Mouse (Mus musculus): ENCODE results near the gene Aldh3b1.
"Not testable (repeated sequence)": the region's sequence is repeated elsewhere in the genome, so short reads cannot be mapped to it uniquely, and the experiment has no call there.

Gene Aldh3b1

DNA sequence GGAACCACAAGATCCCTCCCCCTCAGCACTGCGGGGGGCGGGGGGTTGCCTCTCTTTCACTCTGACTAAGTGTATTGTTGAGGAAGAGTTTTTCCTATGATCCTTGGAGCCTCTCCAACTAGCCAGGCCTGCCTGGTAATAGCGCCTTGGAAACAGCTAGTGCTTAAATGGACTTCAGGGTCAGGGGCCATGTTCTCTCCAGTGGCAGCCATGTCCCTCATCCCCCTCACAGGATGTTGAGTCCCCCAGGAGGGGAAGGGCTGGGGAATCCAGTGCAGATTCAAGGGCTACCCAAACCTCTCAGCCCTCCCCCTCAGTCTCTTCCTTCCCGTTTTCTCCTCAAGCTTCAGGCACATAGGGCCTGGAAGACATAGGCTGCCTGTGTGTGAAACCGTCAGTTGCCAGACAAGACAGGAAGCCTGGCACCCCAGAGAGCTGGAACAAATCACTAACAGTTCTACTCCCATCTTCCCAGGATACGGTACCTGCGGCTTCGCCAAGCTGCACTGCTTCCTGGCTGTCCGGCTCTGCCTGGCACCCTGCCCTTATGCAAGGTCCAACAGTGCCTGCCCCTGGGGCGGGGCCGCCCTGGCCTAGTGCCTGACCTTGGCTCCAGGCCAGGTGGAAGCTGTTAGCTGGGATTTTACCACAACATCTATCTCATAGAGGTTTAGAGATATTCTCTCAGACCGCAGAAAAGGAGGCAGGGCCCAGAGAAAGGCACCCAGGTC, at the start of gene Aldh3b1:
TSS of gene Aldh3b1 (minus strand) at position 598 of the 731 bp plus-strand sequence.
- no peak for DNase-seq (ENCODE audit: extremely low read depth, low read depth, low spot score)

DNA sequence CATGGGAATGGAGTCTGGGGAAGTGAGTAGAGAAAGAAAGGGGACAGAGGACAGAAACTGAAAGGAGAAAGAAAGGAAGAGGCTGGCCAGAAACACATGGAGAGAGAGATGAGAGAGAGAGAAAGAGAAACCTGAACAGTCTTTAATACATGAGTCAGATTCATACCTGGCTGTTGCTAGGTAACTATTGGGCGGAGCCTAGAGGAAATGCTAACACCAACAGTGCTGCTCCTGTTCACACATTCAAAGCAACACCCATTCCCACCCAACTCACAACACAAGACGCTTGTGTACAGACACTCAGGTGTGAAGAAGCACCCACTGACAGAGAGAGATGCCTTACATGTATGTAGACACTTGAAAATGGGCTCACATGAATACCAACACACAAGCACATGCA, 46.3 kb upstream of the Aldh3b1 start:
- no peak for DNase-seq (ENCODE audit: extremely low read depth, low read depth, low spot score)

DNA sequence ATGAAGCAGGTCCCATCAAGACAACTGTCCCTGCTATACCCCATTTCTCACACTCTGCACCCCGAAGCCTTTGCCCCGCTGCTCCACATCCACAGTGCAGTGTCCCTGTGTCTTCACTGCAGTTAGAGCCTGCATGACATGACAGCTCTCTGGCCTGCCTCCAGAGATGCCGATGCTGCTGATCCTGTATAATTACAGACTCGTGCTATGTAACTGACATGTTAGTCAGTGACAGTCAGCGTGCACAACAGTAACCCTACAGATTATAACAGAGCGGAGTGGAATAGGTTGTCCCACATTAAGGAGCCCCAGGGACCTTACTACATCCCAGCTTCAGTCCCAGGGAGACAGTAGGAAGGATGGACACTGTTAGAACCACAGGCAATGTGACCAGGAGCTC, 45.0 kb upstream of the Aldh3b1 start:
- DNase-seq (ENCODE audit: extremely low read depth, low read depth, low spot score), result not testable (repeated sequence)

DNA sequence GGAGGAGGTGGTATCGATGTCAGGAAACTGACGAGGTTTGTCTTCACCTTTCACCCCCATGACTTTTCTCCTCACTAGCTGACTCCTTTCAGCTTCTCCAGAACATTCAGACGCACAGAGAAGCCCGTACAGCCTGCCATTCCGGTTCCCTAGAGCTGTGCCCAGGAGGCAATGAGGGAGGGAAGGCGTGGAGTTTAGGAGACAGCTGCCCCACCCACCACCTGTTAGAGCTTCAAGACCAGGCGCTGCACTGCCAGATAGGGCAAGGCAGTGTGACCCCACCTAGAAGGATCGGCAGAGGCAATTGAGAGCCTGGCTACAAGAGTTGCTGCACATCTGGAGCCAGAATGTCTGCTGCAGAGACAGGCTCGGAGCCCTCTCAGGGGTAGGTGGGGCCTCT, 42.6 kb upstream of the Aldh3b1 start, which contains the start of gene Aldh3b2:
TSS of gene Aldh3b2 (plus strand) at position 100 of the 400 bp plus-strand sequence.
- DNase-seq (ENCODE audit: extremely low read depth, low read depth, low spot score), result no peak

DNA sequence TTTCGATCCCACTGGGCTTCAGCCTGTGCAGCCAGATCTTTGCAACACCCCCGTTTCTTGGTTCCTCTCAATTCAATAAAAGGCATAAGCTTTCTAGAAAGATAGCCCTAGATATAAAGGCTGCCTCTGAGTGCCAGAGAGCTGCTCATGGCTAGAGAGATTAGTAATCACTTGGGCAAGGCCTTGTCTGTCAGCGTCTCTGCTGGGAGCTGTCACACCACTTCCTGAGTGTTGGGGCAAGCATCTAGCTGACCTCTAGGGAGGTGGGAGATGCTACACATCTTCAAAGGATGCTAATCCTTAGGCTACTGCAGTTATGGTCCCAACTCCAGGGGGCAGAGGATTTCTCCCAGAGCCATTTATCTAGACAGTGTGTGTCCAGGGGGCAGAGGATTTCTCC, 37.6 kb upstream of the Aldh3b1 start:
- DNase-seq (ENCODE audit: extremely low read depth, low read depth, low spot score), result no peak

DNA sequence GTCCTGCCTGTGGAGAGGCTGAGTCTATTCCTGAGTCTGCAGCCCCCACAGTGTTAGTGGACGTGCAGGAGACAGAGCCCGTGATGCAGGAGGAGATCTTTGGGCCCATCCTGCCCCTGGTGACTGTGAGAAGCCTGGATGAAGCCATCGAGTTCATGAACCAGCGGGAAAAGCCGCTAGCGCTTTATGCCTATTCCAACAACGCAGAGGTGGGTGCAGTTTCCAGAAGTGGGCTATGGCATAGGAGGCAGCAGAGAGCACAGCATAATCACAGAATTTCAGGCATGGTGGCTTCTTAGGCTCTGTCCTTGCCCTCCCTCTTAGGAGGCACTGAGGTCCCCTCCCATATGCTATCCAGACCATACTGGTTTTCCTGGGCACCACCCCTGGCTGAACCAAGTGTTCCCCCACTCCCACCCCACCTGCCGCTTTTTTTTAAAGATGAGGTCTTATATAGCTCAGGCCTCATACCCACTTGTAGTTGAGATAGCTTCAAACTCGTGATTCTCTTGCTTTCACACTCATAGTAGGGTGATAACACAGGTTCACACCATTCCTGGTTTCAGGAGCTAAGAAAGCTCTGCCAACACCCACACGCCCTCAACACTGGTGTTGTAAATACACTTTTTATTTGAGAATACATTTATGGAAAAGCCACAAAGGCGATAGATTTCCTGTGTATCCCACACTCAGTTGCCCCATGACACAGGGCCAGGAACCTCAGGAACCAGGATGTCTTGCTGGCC, 36.9 kb upstream of the Aldh3b1 start:
- no peak for DNase-seq (ENCODE audit: extremely low read depth, low read depth, low spot score)

DNA sequence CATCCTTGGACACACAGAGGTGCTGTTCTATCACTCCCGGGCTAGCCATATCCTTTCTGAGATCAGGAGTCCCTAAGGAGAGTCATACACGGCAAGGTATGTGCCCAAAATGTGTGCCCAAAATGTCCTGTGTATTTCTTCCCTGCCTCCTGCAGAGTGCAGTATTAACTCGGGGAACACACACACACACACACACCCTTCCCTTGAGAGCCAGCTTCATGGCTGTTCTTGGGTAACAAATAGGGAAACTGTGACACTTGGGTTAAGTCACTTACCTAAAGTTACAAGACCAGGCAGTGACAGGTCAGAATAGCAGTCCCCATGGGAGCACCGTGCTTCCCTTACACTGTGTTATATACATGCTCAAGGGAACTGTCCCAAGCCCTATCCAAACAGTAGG, 34.4 kb upstream of the Aldh3b1 start:
- no peak for DNase-seq (ENCODE audit: extremely low read depth, low read depth, low spot score)

DNA sequence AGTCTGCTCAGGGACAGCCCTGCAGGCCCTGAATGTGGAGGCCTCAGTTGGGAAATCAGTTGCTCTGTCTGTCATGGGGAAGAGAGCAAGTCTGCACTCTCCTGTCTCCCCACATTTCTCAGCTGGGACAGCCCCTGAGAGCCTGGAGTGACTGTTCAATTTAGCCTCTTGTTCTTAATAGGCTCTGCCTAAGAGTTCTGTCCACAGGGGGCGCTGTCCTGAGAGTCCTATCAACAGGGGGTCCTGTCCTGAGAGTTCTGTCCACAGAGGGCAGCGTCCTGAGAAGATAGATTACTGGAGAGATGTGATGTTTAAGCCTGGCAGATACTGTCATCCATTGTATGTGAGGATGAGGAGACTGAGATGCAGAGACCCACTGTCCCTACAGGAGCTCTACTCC, 32.9 kb upstream of the Aldh3b1 start:
- DNase-seq (ENCODE audit: extremely low read depth, low read depth, low spot score), result no peak

DNA sequence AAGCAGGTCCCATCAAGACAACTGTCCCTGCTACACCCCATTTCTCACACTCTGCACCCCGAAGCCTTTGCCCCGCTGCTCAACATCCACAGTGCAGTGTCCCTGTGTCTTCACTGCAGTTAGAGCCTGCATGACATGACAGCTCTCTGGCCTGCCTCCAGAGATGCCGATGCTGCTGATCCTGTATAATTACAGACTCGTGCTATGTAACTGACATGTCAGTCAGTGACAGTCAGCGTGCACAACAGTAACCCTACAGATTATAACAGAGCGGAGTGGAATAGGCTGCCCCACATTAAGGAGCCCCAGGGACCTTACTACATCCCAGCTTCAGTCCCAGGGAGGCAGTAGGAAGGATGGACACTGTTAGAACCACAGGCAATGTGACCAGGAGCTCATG, 32.2 kb upstream of the Aldh3b1 start:
- not testable (repeated sequence) for DNase-seq (ENCODE audit: extremely low read depth, low read depth, low spot score)

DNA sequence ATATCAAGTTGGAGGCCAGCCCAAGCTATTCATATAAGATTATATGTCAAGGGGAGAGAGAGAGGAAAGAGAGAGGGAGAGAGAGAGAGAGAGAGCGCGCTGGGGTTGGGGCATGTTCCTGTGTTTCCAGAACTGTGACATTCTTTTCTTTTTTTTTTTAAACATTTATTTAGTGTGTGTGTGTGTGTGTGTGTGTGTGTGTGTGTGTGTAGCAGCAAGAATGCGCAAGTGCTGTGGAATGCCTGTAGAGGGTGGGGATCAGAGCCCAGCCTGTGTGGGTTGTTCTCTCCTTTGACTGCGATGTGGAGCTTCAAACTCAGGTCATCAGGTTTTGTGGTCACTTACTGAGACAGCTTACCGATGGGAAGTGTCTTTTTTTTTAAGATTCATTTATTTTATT, 30.6 kb upstream of the Aldh3b1 start:
- DNase-seq (ENCODE audit: extremely low read depth, low read depth, low spot score), result no peak

DNA sequence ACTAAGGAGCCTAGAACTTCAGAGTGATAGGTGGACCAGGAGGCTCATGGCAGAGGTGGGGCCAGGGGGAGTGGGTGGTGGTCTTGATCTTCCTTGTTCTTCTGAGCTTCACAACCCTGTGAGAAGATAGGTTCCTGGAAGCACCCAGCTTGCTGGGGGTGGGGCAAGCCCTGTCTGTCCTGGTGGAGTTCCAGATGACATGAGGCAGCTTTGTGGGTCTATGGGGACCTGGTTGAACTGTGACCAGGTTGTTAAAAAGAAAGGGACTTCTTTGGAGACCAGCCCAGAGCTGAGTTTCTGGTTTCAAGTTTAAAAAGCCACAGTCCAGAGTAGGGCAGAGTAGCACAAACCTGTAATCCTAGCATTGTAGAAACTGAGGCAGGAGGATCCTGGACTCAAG, 29.4 kb upstream of the Aldh3b1 start:
- no peak for DNase-seq (ENCODE audit: extremely low read depth, low read depth, low spot score)

DNA sequence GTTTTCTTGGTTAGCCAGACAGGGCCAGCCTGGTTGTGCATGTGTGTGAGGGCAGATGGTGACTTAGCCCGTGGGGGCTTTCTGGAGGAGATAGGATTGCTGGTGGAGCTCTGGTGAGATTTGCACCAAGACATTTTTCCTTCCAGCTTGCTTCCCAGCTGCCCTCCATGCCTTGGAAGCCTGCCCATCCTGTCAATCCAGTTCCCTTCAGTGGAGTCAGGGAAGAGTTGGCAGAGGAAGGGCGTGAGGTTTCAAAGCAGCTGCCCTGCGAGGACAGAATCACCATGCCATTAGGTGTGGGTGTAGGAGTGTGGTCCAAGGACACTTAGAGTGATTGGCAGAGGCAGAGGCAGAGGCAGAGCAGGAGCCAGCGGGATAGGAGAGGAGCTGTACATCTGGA, 28.9 kb upstream of the Aldh3b1 start, which contains the start of gene Aldh3b3:
TSS of gene Aldh3b3 (plus strand) at position 176 of the 400 bp plus-strand sequence.
- no peak for DNase-seq (ENCODE audit: extremely low read depth, low read depth, low spot score)

DNA sequence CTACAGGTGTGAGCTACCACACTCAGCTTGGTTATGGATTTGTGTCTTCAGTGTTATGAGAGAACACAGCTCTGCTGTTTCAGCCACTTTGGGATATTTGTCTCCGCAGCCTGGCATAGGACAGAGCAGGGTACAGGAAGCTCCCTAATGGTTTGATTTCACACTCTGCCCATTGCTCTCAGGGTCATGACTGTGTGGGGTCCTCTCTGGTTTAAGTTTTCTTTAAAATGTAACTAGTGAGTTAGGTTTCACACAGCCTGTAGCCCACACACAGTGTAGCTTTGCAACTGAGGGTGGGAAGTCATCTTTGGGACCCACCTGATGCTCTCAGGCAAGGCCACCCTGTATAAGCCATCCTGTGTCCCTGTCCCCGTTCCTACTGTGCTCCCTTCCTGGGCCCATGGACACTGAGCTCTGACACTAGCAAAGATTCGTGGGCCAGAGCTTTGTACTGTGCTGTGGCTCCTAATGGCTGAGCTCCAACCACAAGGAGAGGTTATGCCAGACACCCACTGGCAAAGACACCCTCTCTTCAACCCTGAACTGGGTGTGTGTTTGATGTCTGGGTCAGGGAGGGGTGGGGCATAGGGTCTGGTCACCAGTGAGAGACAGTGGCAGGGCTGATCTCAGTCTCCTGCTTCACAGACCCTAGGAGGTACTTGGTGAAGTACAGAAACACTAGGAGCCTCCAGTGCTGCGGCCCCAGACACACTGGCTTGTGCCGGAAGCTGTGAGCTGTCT, 27.9 kb upstream of the Aldh3b1 start:
- DNase-seq (ENCODE audit: extremely low read depth, low read depth, low spot score), result not testable (repeated sequence)

DNA sequence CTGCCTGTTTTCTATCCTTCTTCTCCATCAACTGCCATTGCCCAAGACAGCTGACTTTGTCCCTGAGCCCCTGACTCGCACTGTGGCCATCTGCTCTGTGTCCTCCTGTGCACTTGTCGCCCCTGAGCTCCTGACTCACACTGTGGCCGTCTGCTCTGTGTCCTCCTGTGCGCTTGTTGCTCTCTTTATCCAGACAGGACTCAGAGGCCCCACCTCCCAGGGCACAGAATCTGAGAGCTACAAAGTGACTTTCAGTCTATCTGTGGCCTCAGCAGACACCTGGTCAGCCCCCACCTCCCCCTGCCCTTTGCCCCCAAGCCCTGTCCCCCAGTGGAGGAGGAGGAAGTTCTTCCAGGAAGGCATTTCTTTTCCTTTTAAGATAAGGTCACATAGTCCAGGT, 26.2 kb upstream of the Aldh3b1 start:
- no peak for DNase-seq (ENCODE audit: extremely low read depth, low read depth, low spot score)

DNA sequence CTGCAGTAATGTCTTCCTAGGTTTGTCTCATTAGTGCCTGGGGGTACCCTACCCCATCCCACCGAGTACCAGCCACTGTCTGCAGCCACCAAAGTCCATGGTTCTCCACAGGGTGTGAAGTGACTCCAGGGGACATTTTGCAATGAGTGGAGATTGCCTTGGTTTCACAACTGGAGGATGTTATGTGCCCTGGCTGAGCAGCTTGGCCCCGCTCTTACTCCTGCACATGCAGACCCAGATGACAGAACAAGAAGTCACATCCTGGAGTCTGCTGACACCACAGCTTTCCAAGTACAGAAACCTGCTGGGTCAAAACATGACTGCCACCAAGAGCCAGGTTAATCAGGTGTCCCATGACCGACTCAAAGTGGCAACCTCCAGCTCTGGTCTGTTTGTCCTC, 25.4 kb upstream of the Aldh3b1 start:
- peak; percentile 36 for DNase-seq (ENCODE audit: extremely low read depth, low read depth, low spot score)

DNA sequence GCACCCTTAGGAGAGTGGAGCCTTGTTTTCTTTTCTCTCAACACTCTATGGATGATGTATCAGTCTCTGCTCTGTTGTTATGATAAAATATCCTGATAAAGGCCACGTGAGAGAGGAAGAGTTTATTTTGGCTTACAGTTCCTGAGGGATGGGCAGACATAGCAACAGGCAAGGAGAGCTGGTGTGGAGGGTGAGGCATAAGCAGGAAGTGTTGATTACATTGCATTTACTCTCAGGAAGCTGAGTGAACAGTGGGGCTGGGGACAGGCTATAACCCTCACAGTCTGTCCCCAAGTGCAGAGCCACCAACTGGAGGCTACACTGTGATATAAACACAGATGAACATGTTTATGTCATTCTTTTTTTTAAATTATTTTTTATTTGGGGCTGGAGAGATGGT, 22.5 kb upstream of the Aldh3b1 start:
- DNase-seq (ENCODE audit: extremely low read depth, low read depth, low spot score), result no peak

DNA sequence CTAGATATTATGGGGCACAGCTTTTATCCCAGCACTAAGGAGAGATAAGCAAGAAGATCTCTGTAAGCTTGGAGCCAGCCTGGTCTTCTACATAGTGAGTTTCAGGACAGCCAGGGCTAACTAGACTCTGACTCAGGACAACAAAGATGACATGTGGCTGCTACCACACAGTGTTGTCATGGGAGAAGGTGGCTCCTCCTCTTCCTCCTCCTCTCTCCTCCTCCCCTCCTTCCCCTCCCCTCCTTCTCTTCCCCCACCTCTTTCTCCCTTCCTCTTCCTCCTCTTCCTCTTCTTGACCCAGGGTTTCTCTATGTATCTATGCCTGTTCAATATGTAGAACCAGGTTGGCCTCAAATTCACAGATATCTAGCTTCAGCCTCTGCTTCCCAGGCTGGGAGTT, 21.9 kb upstream of the Aldh3b1 start:
- no peak for DNase-seq (ENCODE audit: extremely low read depth, low read depth, low spot score)

DNA sequence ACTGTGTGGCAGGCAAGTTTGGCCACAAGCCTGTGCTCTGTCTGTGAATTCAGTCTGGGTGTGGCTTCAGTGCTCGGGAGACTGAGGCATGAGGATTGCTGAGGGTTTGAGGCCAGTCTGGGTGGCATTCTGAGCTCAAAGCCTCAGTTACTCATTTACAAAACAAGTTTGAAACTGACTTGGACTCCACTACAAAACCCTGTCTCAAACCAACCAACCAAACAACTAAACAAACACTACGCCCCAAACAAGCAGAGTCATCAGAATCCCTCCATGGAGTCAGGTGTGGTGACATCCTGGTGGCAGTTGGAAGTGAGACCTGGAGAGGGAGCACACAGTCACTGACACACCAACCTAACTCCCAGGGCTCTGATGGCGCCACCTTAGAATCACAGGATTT, 20.7 kb upstream of the Aldh3b1 start:
- DNase-seq (ENCODE audit: extremely low read depth, low read depth, low spot score), result no peak

DNA sequence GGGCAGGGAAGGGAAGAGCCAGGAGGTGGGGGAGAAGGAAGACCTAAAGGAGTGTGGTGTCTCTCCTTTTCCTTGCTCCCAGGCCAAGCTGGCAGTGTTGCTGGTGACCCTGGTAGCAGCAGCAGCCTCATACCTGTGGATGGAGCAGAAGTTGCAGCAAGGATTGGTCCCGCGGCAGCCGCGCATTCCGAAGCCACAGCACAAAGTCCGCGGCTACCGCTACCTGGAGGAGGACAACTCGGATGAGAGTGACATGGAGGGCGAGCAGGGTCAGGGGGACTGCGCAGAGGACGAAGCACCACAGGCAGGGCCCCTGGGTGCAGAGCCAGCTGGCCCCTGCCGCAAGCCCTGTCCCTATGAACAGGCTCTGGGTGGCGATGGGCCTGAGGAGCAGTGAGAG, 18.9 kb upstream of the Aldh3b1 start:
- DNase-seq (ENCODE audit: extremely low read depth, low read depth, low spot score), result no peak

DNA sequence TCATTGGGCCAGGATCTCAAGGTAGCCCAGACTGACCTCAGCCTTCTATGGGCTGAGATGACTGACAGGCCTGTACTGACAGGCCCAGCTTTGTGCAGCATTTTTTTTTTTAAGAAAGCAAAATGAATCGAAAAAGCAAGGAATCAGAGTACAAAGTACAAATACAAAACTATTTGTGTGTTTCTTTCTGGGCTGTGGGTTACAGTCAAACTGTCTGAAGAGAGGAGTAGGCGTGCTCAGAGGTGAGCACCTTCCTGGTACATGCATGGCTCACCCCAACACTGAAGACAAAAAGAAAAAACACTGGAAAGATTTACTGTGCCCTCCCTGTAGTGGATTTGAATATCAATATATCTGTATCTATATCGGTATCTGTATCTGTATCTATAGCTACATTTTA, 18.2 kb upstream of the Aldh3b1 start:
- no peak for DNase-seq (ENCODE audit: extremely low read depth, low read depth, low spot score)

DNA sequence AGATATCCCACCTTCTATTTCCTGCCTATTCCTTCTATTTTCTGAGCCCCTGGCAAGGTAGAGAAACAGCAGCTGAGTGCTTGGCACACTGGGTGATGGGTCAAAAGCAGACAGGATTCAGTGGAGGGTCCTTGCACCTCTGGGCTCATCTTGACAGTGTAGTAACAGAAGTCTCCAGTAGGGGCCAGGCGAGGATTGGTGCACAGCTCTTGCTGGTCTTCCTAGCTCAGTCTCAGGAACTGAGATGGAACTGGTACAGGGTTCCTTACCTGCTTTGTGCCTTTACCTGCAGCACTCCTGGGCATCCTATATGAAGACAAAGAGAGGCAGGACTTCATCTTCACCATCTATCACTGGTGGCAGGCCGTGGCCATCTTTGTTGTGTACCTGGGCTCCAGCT, 17.1 kb upstream of the Aldh3b1 start:
- no peak for DNase-seq (ENCODE audit: extremely low read depth, low read depth, low spot score)
